Mouse (Mus musculus) thymus, adult 18-20 months (tissue): ENCODE results near the gene Gm43552.

Source experiments
- DNase-seq, 2 experiments: peaks; one replicate each; pipeline ENCODE4 v3.0.0; 2022; ENCODE audit warnings: mixed read lengths in 2 of 2

The Gm43552 gene

GRCm38 (mm10) chr5:65435806-65436561 lies 56.6 kb downstream of the Gm43552 start, which contains the start of gene Ugdh:
Ugdh (minus strand) TSS chr5:65435949.
- DNase-seq, result peak; percentile 93 to 98

GRCm38 (mm10) chr5:65435363-65435805 lies 57.2 kb downstream of the Gm43552 start:
- no peak for DNase-seq

DNA sequence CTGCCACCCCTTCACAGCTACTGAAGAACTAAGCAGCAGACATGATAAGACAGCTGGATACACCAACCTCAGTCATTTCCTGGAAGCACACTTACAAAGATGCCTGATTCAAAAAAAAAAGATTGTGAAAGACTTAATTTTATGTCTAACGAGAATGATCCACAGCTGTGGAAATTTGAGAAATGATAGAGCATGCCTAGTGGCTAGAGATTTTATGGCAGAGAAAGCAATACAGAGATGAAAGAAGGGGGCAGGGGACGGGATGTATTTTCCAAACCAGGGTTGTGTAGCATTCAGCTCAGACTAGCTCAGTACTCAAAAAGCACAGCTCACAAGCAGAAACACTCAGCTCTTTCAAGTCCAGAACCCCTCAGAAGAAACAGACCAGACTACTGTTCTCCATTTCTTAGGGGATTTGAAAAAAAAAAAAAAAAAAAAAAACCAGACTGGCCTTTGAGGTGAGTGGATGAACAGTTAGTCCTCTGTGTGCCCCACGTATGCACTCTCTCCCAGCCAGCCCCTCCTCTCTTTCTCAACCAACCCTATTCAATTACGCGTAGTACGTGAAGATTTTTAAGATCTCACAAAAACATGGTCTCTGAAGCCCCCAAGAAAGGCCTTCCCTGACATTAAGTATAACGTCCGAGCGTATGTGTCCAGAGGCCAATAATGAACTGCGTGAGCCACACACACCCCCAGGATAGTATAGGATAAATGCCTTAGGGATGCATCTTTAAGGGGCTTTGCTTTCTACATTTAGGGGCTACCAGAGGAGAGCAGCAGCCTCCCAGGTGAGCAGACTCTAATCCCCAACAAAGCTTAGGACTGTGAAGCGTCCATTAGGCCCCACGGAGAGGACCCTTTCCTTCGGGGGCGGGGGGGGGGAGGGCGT lies 57.9 kb downstream of the Gm43552 start:
- DNase-seq, result no peak

DNA sequence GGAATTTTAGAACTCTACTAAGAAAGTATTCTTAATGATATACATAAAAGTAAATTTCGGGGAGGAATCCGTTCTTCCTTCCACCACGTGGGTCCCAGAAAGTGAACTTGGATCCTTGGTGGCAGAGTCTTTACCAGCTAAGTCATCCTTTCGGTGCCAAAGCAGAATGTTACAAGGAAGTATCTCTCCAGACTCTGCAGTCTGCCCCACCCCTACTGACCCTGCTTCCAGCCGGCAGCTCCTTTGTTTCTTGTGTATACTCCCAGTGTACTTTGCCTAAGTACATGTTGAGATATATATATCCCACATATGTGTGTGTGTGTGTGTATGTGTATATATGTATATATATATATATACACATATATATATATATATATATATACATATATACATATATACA lies 63.2 kb downstream of the Gm43552 start:
- DNase-seq, result no peak

GRCm38 (mm10) chr5:65428321-65428720 lies 64.3 kb downstream of the Gm43552 start:
- DNase-seq, result no peak

GRCm38 (mm10) chr5:65425251-65425650 lies 67.4 kb downstream of the Gm43552 start:
- DNase-seq, result no peak

- DNase-seq, result no peak
These were observed 68.4 kb downstream of the Gm43552 start for GRCm38 (mm10) chr5:65424215-65424614.

GRCm38 (mm10) chr5:65422803-65423202 lies 69.8 kb downstream of the Gm43552 start:
- DNase-seq, result no peak

DNA sequence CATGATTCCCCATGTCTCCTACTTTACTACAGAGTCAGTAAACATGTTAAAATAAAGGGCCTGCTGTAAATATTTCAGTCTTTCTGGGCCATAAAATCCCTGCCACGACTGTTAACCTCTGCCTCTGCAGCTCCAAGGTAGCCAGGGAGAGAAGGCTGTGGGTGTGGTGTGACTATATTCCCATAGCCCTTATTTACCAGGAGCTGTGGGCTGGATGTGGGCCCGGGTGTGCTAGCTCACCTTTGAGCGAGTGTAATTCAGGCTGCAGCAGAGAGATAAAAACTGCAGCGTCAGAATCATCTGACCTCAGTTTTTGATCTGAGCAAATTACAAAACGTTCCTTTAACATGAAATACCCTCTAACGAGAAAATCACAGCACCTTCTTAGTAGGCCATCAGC lies 71.8 kb downstream of the Gm43552 start:
- no peak for DNase-seq

GRCm38 (mm10) chr5:65419136-65419535 lies 73.5 kb downstream of the Gm43552 start:
- no peak for DNase-seq

- no peak for DNase-seq
These were observed 76.8 kb downstream of the Gm43552 start for GRCm38 (mm10) chr5:65415653-65416458.

- no peak for DNase-seq
These were observed 84.6 kb downstream of the Gm43552 start for GRCm38 (mm10) chr5:65407989-65408388.

DNA sequence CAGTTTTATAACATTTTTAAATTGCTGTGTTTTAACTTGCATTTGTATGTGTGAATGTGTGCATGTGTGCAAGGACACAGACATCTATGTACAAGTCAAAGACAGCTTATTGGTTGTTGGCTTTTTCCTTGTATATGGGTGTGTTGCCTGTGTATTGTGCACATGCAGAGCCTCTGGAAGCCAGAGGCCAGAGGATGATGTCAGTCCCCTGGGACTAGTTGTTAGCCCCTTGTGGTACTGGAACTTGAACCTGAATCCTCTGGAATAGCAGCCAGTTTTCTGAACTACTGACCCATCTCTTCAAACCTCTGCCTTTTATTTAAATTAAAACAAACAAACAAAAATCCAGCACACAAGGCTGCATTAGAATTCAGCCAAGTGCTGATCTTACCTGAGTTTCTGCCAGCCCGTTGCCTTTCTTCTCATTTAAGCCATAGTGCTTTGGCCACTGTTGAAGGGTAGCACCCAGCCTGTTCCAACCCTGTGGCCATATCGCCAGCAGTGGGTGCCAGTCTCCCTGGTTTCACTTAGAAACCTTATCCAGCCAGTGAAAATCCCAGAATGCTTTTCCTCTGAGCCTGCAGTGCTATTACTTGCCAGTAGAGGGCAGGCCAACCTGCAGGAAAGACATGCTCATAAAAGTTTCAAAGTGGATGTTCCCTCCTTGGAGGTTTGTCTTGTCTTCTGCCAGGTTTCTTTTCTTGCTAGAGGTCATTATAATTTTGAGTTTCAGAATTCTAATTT lies 91.2 kb downstream of the Gm43552 start:
- peak; percentile 19 to 66 for DNase-seq

DNA sequence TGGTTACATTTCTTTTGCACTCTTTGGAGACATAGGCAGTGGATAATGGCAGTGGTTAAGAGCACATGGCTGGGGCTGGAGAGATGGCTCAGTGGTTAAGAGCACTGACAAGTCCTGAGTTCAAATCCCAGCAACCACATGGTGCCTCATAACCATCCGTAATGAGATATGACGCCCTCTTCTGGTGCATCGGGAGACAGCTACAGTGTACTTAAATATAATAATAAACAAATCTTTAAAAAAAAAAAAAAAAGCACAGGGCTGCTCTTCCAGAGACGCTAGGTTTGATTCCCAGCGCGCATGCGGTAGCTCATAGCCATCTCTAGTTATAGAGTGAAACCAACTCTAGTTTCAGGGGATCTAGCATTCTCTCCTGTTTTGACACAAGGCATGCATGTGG lies 98.2 kb downstream of the Gm43552 start:
- DNase-seq, result no peak

DNA sequence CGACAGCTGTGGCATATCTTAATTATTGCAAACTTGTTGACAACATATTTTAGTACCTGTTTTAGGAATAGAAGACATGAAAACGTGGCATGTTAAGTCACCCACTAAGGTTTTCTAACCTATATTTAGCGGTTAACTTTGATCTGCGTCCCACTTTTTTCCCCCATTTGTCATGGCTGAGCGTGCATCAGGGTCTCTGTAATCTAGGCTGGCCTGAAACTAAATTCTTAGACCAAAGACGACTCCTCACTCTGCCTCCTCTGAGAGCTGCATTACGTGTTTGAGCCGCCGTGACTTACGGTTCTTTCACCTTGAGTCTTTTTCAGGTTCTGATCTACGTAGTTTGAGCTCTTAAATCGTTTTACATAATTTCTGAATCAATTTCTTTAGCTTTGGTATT lies 100.9 kb downstream of the Gm43552 start:
- no peak for DNase-seq

GRCm38 (mm10) chr5:65390648-65391644 lies 101.7 kb downstream of the Gm43552 start, which contains the start of the genes Rpl9 and Lias:
Rpl9 (minus strand) TSS chr5:65391444.
Lias (plus strand) TSS chr5:65391497.
- DNase-seq, result peak; percentile 96 to 99

- no peak for DNase-seq
These were observed 105.4 kb downstream of the Gm43552 start for GRCm38 (mm10) chr5:65387008-65387867.

DNA sequence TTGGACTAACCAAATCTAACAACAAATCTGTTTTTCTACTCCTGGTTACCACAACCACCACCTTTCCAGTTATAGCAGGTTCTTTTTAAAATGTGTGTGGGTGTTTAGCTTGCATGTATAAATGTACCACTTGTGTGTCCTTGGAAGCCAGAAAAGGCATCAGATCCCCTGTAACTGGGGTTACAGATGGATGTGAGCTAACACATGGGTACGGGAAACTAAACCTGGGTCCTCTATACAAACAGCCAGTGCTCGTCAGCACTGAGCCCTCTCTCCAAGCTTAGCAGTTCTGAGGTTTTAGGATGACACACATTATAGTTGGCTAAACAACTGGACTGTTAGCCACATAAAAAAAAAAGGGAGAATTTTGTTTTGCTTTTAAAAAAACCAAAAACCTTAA lies 106.9 kb downstream of the Gm43552 start:
- DNase-seq, result no peak
